Mouse (Mus musculus) CH12.LX (cell line): Measurements from ENCODE around the gene Spred2. TPM values are rescaled to one million over a fixed set of nuclear protein-coding genes. Genes with fewer than 3 reads are reported as not detected.

ENCODE experiments used
- DNase-seq: peaks from one replicate; pipeline ENCODE4 v3.0.0-alpha.2; 2013; ENCODE audit errors: extremely low read depth
- H3K27ac ChIP-seq: 2 replicates; pipeline ENCODE4 v1.5.1; 2012; ENCODE audit warnings: low read depth, mild to moderate bottlenecking, control low read depth, moderate library complexity; ENCODE audit not compliant: insufficient read depth
- H3K27me3 ChIP-seq: replicated peaks from 2 replicates; pipeline ENCODE3; 2012; ENCODE audit warnings: inconsistent platforms
- H3K36me3 ChIP-seq, 2 experiments: replicated peaks in 1 of 2; 2 replicates each; pipeline versions ENCODE3 to v1.6.1; 2012; ENCODE audit warnings: inconsistent platforms in 1 of 2, low read length in 1 of 2, mild to moderate bottlenecking in 1 of 2, mixed read lengths in 1 of 2, moderate library complexity in 1 of 2; ENCODE audit not compliant: control insufficient read depth in 1 of 2, insufficient read depth in 1 of 2
- H3K4me1 ChIP-seq, 2 experiments: 2 replicates each; pipeline ENCODE4 v1.6.1; 2012; ENCODE audit warnings: inconsistent platforms in 1 of 2, moderate library complexity in 1 of 2; ENCODE audit not compliant: insufficient read depth in 2 of 2, control insufficient read depth in 1 of 2
- H3K4me2 ChIP-seq: 2 replicates; pipeline ENCODE4 v1.6.1; 2012; ENCODE audit warnings: low read depth, mild to moderate bottlenecking, control low read depth; ENCODE audit not compliant: poor library complexity, insufficient read depth, severe bottlenecking
- H3K4me3 ChIP-seq, 3 experiments: fragments of 150-350 bp in 1 of 3; sonication (generic) in 1 of 3; replicated peaks in 1 of 3; 2 replicates each; pipeline versions ENCODE3 to v1.5.1; 2011 to 2012; ENCODE audit warnings: low read depth in 2 of 3, low read length in 2 of 3, mild to moderate bottlenecking in 2 of 3, moderate library complexity in 2 of 3, control low read depth in 1 of 3, improper control_type of control experiment in 1 of 3, inconsistent platforms in 1 of 3, mixed read lengths in 1 of 3; ENCODE audit not compliant: poor library complexity in 1 of 3
- H3K79me2 ChIP-seq: replicated peaks from 2 replicates; pipeline ENCODE4 v1.6.1; 2012; ENCODE audit warnings: mild to moderate bottlenecking, moderate library complexity; ENCODE audit not compliant: control insufficient read depth, poor library complexity, insufficient read depth, severe bottlenecking; ENCODE audit errors: extremely low read depth
- H3K9ac ChIP-seq: 2 replicates; pipeline ENCODE4 v1.6.1; 2012; ENCODE audit warnings: low read depth, mild to moderate bottlenecking, control low read depth, moderate library complexity; ENCODE audit not compliant: insufficient read depth
- H3K9me3 ChIP-seq: replicated peaks from 2 replicates; pipeline ENCODE3; 2012; ENCODE audit warnings: low read length, inconsistent platforms, mixed read lengths
- CHD1 ChIP-seq: IDR thresholded peaks from 2 replicates; pipeline ENCODE4 v1.6.1; 2012; ENCODE audit warnings: low read depth, low read length, improper control_type of control experiment, inconsistent platforms
- CHD2 ChIP-seq: IDR thresholded peaks from 2 replicates; pipeline ENCODE4 v1.6.1; 2011; ENCODE audit warnings: low read length, improper control_type of control experiment
- CTCF ChIP-seq, 2 experiments: IDR thresholded peaks in 1 of 2; conservative IDR thresholded peaks in 1 of 2; 2 replicates each; pipeline ENCODE4 v1.5.1; 2011 to 2012; ENCODE audit warnings: low read depth in 2 of 2, low read length in 2 of 2, improper control_type of control experiment in 1 of 2, inconsistent platforms in 1 of 2, mild to moderate bottlenecking in 1 of 2, moderate library complexity in 1 of 2
- E2F4 ChIP-seq: IDR thresholded peaks from 2 replicates; pipeline ENCODE4 v1.6.1; 2011; ENCODE audit warnings: low read depth, low read length, improper control_type of control experiment; ENCODE audit not compliant: insufficient replicate concordance
- ELF1 ChIP-seq: IDR thresholded peaks from 2 replicates; pipeline ENCODE4 v1.6.1; 2014; ENCODE audit warnings: low read depth, mild to moderate bottlenecking, inconsistent platforms, low read length, improper control_type of control experiment
- ETS1 ChIP-seq: conservative IDR thresholded peaks from 2 replicates; pipeline ENCODE4 v1.6.1; 2012; ENCODE audit warnings: low read depth, mild to moderate bottlenecking, inconsistent platforms, low read length, improper control_type of control experiment, moderate library complexity
- GABPA ChIP-seq: IDR thresholded peaks from 2 replicates; pipeline ENCODE4 v1.6.1; 2012; ENCODE audit warnings: low read depth, low read length, improper control_type of control experiment, inconsistent platforms; ENCODE audit not compliant: insufficient replicate concordance
- HCFC1 ChIP-seq: IDR thresholded peaks from 2 replicates; pipeline ENCODE4 v1.6.1; 2012; ENCODE audit warnings: low read depth, mild to moderate bottlenecking, inconsistent platforms, low read length, improper control_type of control experiment
- IRF4 ChIP-seq: IDR thresholded peaks from 2 replicates; pipeline ENCODE4 v1.6.1; 2014; ENCODE audit warnings: low read depth, mild to moderate bottlenecking, inconsistent platforms, low read length, improper control_type of control experiment
- MAX ChIP-seq: IDR thresholded peaks from 2 replicates; pipeline ENCODE4 v1.6.1; 2011; ENCODE audit warnings: low read length, improper control_type of control experiment
- MEF2A ChIP-seq: IDR thresholded peaks from 2 replicates; pipeline ENCODE4 v1.6.1; 2014; ENCODE audit warnings: low read depth, mild to moderate bottlenecking, inconsistent platforms, low read length, improper control_type of control experiment, borderline replicate concordance
- MXI1 ChIP-seq: IDR thresholded peaks from 2 replicates; pipeline ENCODE4 v1.6.1; 2011; ENCODE audit warnings: mild to moderate bottlenecking, low read depth, low read length, improper control_type of control experiment
- NRF1 ChIP-seq: IDR thresholded peaks from 2 replicates; pipeline ENCODE4 v1.6.1; 2014; ENCODE audit warnings: low read depth, mild to moderate bottlenecking, inconsistent platforms, low read length, improper control_type of control experiment, moderate library complexity
- POLR2A ChIP-seq: IDR thresholded peaks from 2 replicates; pipeline ENCODE4 v1.6.1; 2011; ENCODE audit warnings: low read depth, mild to moderate bottlenecking, improper control_type of control experiment, low read length
- POLR2AphosphoS2 ChIP-seq: IDR thresholded peaks from 2 replicates; pipeline ENCODE4 v1.6.1; 2011; ENCODE audit warnings: low read depth, low read length, improper control_type of control experiment
- RCOR1 ChIP-seq: conservative IDR thresholded peaks from 2 replicates; pipeline ENCODE4 v1.6.1; 2012; ENCODE audit warnings: low read depth, mild to moderate bottlenecking, inconsistent platforms, low read length, improper control_type of control experiment
- UBTF ChIP-seq: IDR thresholded peaks from 2 replicates; pipeline ENCODE4 v1.6.1; 2012; ENCODE audit warnings: low read depth, mild to moderate bottlenecking, inconsistent platforms, low read length, improper control_type of control experiment, moderate library complexity
- USF1 ChIP-seq: IDR thresholded peaks from 2 replicates; pipeline ENCODE4 v1.6.1; 2014; ENCODE audit warnings: low read depth, mild to moderate bottlenecking, inconsistent platforms, low read length, improper control_type of control experiment
- USF2 ChIP-seq: conservative IDR thresholded peaks from 2 replicates; pipeline ENCODE4 v1.6.1; 2011; ENCODE audit warnings: low read depth, low read length, improper control_type of control experiment
- dilution Hi-C: fragments of 300-500 bp; cut with MboI; formaldehyde crosslinking; loops from 2 replicates; pipeline ENCODE4 v1.14.3; 2020; ENCODE audit warnings: low sequenced_read_pairs; ENCODE audit not compliant: extremely low pct_unique_long_range_greater_than_20kb, extremely low pct_ligation_motif_present
- in situ Hi-C: fragments of 300-500 bp; cut with MboI; formaldehyde crosslinking; loops from 3 replicates; pipeline ENCODE4 v1.14.3; 2019; ENCODE audit warnings: low sequenced_read_pairs, low pct_ligation_motif_present, low pct_unique_long_range_greater_than_20kb, mixed read lengths
- polyA plus RNA-seq: library from polyadenylated mRNA; unstranded; fragments of >175 nt; gene quantifications from 2 replicates; pipeline ENCODE4 v1.2.1, GENCODE M21; 2012; ENCODE audit warnings: low read depth; ENCODE audit not compliant: insufficient read length
- total RNA-seq, 2 experiments: library from RNA; depleted of rRNA; stranded (reverse); fragments of 300-350 nt in 1 of 2; fragments of >200 nt in 1 of 2; gene quantifications; 2 replicates each; pipeline ENCODE4 v1.2.3; 2012 to 2014

Gene Spred2
- total and polyA plus RNA-seq, 3 experiments: 1.4 to 15.8 (median 4.2) TPM

DNA sequence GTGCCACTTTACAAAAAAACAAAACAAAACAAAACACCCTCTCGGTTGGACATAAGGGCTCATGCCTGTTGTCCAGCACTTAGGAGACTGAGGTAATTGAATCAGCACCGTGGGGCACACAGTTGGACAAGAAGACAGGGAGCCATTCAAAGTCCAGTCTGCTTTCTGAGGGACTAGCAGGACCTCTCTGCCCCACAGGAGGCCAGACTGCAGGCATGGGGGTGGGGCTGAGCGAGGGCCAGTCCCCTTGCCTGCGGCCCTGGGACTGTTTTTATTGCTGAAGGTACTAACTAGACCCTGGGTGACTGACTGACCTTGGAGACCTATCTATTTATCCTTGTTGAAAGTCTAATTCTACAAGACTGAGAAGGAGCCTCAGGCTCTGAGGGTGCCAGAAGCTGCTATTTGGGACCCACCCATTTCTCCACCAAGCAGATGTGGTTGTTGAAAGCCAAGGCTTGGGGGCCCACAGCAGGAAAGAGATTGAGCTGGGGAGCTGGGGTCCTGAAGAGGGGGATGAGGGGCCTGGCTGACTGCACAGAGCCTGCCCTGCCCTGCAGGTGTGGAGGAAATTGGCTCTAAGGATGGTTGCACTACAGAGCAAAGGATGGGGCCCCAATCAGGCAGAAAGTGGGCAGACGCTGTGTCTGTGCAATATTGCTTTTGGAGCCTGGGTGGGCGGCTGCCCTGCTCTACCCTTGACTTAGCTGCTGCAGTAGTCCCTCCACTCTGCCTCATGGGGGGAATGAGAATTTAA, 117.2 kb downstream of the Spred2 start:
- no peak overlapping the region for H3K4me3 ChIP-seq
- dilution Hi-C loops: no loop called here
- in situ Hi-C loops: loop anchor here (10.0 kb wide), 1 partner anchor 207 kb away; no protein-coding TSS in a partner anchor
- no peaks in the 10 kb centered on the region for H3K79me2 ChIP-seq
- H3K9ac ChIP-seq: 0 out of 2 replicates have a peak overlapping the region, but pooled peaks have one; percentile 2
- H3K27me3 ChIP-seq: no peaks in the 10 kb centered on the region
- peak; percentile 35 for DNase-seq
- peaks cover 31 to 71% of the 10 kb centered on the region in 2 experiments for H3K4me1 ChIP-seq
- no peaks in the 10 kb centered on the region for H3K9me3 ChIP-seq
- H3K27ac ChIP-seq: no peak overlapping the region
- TF ChIP-seq HCFC1 (0 out of 2 replicates have a peak, but pooled peaks have one; percentile 9), CHD1 (no peak)
- H3K4me2 ChIP-seq: 0 out of 2 replicates have a peak overlapping the region, but pooled peaks have one; percentile 4
- no peaks in the 10 kb centered on the region for H3K36me3 ChIP-seq

DNA sequence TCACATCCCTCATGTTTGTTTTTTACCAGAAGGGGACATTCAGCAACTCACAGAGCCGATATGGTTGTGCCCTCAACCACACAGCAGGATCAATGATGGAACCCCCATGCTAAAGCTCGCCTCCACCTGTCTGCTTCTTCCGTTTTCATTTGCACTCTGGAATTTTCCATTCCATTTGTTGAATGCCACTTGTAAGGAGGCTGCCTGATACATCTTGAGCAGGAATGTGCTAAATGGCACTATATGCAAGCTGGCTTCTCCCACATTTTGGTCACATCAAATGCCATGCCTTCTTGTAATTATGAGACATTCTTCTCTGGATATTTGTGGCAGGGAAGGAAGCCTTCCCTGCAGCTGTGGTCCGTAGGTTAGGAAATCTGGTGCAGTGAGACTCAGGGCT, 117.9 kb downstream of the Spred2 start:
- Histone ChIP-seq H3K36me3 (no peaks in the 10 kb centered on the region), H3K4me1 (peaks cover 30 to 63% of the 10 kb centered on the region in 2 experiments), H3K4me2 (peak overlapping the region; percentile 33; the same call in 1 of the 2 replicates), H3K79me2 (no peaks in the 10 kb centered on the region), H3K4me3 (peak overlapping the region in 1 of 3 experiments; percentile 0), H3K27ac (0 out of 2 replicates have a peak overlapping the region, but pooled peaks have one; percentile 5), H3K9ac (no peak overlapping the region), H3K27me3 (no peaks in the 10 kb centered on the region)
- DNase-seq: no peak
- dilution Hi-C loops: no loop called here
- in situ Hi-C loops: loop anchor here (10.0 kb wide), 1 partner anchor 207 kb away; no protein-coding TSS in a partner anchor
- TF ChIP-seq POLR2A: no peak
- no peak for TF ChIP-seq POLR2AphosphoS2
- no peak for TF ChIP-seq E2F4
- no peak for TF ChIP-seq CHD2
- no peak for TF ChIP-seq GABPA
- no peak for TF ChIP-seq USF2
- TF ChIP-seq MAX: no peak
- TF ChIP-seq HCFC1: no peak
- no peak for TF ChIP-seq MEF2A
- no peak; the same call in 1 of the 2 replicates for TF ChIP-seq NRF1
- no peak for TF ChIP-seq USF1
- TF ChIP-seq MXI1: no peak
- TF ChIP-seq RCOR1: no peak
- TF ChIP-seq ETS1: no peak
- TF ChIP-seq IRF4: no peak
- TF ChIP-seq CTCF (conservative IDR thresholded peaks at IDR 0.05 in 1 of 2, IDR thresholded peaks at IDR 0.05 in 1 of 2; ENCODE audit: low read depth in 2 of 2, low read length in 2 of 2): no peak
- TF ChIP-seq ELF1: no peak
- TF ChIP-seq CHD1: no peak
- TF ChIP-seq UBTF: no peak
- TF ChIP-seq, all 38 proteins: peak for 0
- peaks cover 2% of the 10 kb centered on the region for H3K9me3 ChIP-seq
